Mouse (Mus musculus) layer of hippocampus, postnatal 14 days (tissue): ENCODE data around the gene Ccdc150. TPM values are rescaled to one million over a fixed set of nuclear protein-coding genes. Genes with fewer than 3 reads are reported as not detected.

Experiments
- total RNA-seq, 2 experiments: library from RNA; stranded (reverse); gene quantifications; 2 replicates each; pipeline ENCODE4 v1.2.3; 2021

Gene Ccdc150
- total RNA-seq, 2 experiments from 2014 or later = 0.50 TPM; not detected in 1

Other genes with a start within 250 kb of the Ccdc150 start
- gene Hecw2, start 55.5 kb upstream of the Ccdc150 start, total RNA-seq = 10 to 100 TPM; 25.9 to 26.7 TPM
- 10 to 100 TPM; 25.1 to 30.5 TPM for gene Gtf3c3, start 188.3 kb downstream of the Ccdc150 start, total RNA-seq